Mouse (Mus musculus) embryonic facial prominence, embryonic 12.5 days (tissue): ENCODE data around the gene Gabarapl2. TPM values are rescaled to one million over a fixed set of nuclear protein-coding genes. Genes with fewer than 3 reads are reported as not detected.

Source experiments
- ATAC-seq: fragments of 200-750 bp; cut with Nextera tagmentation; 2 replicates; pipeline ENCODE4 v1.8.0; 2017; ENCODE audit not compliant: insufficient number of reproducible peaks, insufficient read depth, low FRiP score, low TSS enrichment
- H3K27ac ChIP-seq: fragments of 300-500 bp; sonication (generic); 2 replicates; pipeline ENCODE4 v1.5.1; 2016; ENCODE audit warnings: mild to moderate bottlenecking
- H3K27me3 ChIP-seq: fragments of 300-500 bp; sonication (generic); 2 replicates; pipeline ENCODE4 v1.6.1; 2016; ENCODE audit warnings: mild to moderate bottlenecking, moderate library complexity
- H3K36me3 ChIP-seq: fragments of 300-500 bp; sonication (generic); 2 replicates; pipeline ENCODE4 v1.6.1; 2016; ENCODE audit warnings: mild to moderate bottlenecking
- H3K4me1 ChIP-seq: fragments of 300-500 bp; sonication (generic); 2 replicates; pipeline ENCODE4 v1.6.1; 2016
- H3K4me2 ChIP-seq: fragments of 300-500 bp; sonication (generic); replicated peaks from 2 replicates; pipeline ENCODE4 v1.6.1; 2016; ENCODE audit warnings: mild to moderate bottlenecking, moderate library complexity
- H3K4me3 ChIP-seq: fragments of 300-500 bp; sonication (generic); 2 replicates; pipeline ENCODE4 v1.5.1; 2016; ENCODE audit warnings: mild to moderate bottlenecking
- H3K9ac ChIP-seq: fragments of 300-500 bp; sonication (generic); 2 replicates; pipeline ENCODE4 v1.6.1; 2016; ENCODE audit warnings: mild to moderate bottlenecking, moderate library complexity
- H3K9me3 ChIP-seq: fragments of 300-500 bp; sonication (generic); 2 replicates; pipeline ENCODE4 v1.6.1; 2016; ENCODE audit warnings: mild to moderate bottlenecking, moderate library complexity
- WGBS: fragments of 180-500 bp; shearing (Covaris S2); methylation state at CpG from one replicate; pipeline ENCODE4 v1.1.7; 2016; 5-methylcytosine and 5-hydroxymethylcytosine counted together
- polyA plus RNA-seq: library from polyadenylated mRNA; unstranded; fragments of >200 nt; fragmentation: Nextera tagmentation; extraction: Ambion mirVana; gene quantifications from 2 replicates; pipeline ENCODE4 v1.2.1, GENCODE M21; 2016

The Gabarapl2 gene
- polyA plus RNA-seq, 1 experiment from 2014 or later, result 175 TPM

- 92% methylated on average over 2 of the region's 2 CpGs for whole genome bisulfite sequencing
- ATAC-seq, result no peak
- peaks cover 55% of the 10 kb centered on the region for H3K36me3 ChIP-seq
- H3K27me3 ChIP-seq, result no peaks in the 10 kb centered on the region
- no peak overlapping the region for H3K27ac ChIP-seq
- H3K9ac ChIP-seq, result no peak overlapping the region
- no peak overlapping the region for H3K4me3 ChIP-seq
- H3K4me2 ChIP-seq, result no peak overlapping the region
- no peaks in the 10 kb centered on the region for H3K9me3 ChIP-seq
- H3K4me1 ChIP-seq, result no peaks in the 10 kb centered on the region
These were observed 16.7 kb downstream of the Gabarapl2 start for GRCm38 (mm10) chr8:111957231-111957630.

GRCm38 (mm10) chr8:111960591-111961321 is 20.3 kb downstream of the Gabarapl2 start:
- 71% methylated on average over 15 of the region's 15 CpGs for WGBS
- no peak for ATAC-seq

GRCm38 (mm10) chr8:111961330-111961729 is 20.8 kb downstream of the Gabarapl2 start:
- no peaks in the 10 kb centered on the region for H3K4me1 ChIP-seq
- peaks cover 24% of the 10 kb centered on the region for H3K36me3 ChIP-seq
- no peaks in the 10 kb centered on the region for H3K27me3 ChIP-seq
- H3K4me3 ChIP-seq, result no peak overlapping the region
- 71% methylated on average over 3 of the region's 3 CpGs for WGBS
- no peak for ATAC-seq
- no peaks in the 10 kb centered on the region for H3K9me3 ChIP-seq
- no peak overlapping the region for H3K27ac ChIP-seq
- H3K9ac ChIP-seq, result no peak overlapping the region
- H3K4me2 ChIP-seq, result no peak overlapping the region

More at GRCm38 (mm10) chr8:111960591-111961321, 20.3 kb downstream of the Gabarapl2 start:
- no peaks in the 10 kb centered on the region for H3K27me3 ChIP-seq
- no peak overlapping the region for H3K27ac ChIP-seq
- H3K4me3 ChIP-seq, result no peak overlapping the region
- no peak overlapping the region for H3K9ac ChIP-seq
- H3K4me2 ChIP-seq, result no peak overlapping the region
- H3K36me3 ChIP-seq, result peaks cover 29% of the 10 kb centered on the region
- no peaks in the 10 kb centered on the region for H3K4me1 ChIP-seq
- H3K9me3 ChIP-seq, result no peaks in the 10 kb centered on the region

- H3K9me3 ChIP-seq, result no peaks in the 10 kb centered on the region
- ATAC-seq, result no peak
- no peaks in the 10 kb centered on the region for H3K4me1 ChIP-seq
- no peaks in the 10 kb centered on the region for H3K27me3 ChIP-seq
- 0 out of 2 replicates have a peak, but pooled peaks cover 16% of the 10 kb centered on the region for H3K36me3 ChIP-seq
- 61% methylated on average over 1 of the region's 1 CpGs for WGBS
- H3K4me3 ChIP-seq, result no peak overlapping the region
- no peak overlapping the region for H3K9ac ChIP-seq
- H3K27ac ChIP-seq, result no peak overlapping the region
- no peak overlapping the region for H3K4me2 ChIP-seq
These were observed 22.1 kb downstream of the Gabarapl2 start for GRCm38 (mm10) chr8:111962589-111962988.

- H3K27ac ChIP-seq, result no peak overlapping the region
- no peak overlapping the region for H3K9ac ChIP-seq
- ATAC-seq, result no peak
- H3K4me1 ChIP-seq, result no peaks in the 10 kb centered on the region
- H3K4me3 ChIP-seq, result no peak overlapping the region
- 73% methylated on average over 10 of the region's 10 CpGs for WGBS
- H3K27me3 ChIP-seq, result no peaks in the 10 kb centered on the region
- no peaks in the 10 kb centered on the region for H3K9me3 ChIP-seq
- no peak overlapping the region for H3K4me2 ChIP-seq
- H3K36me3 ChIP-seq, result peaks cover 20% of the 10 kb centered on the region
These were observed 22.6 kb downstream of the Gabarapl2 start for GRCm38 (mm10) chr8:111963091-111963490.

GRCm38 (mm10) chr8:111963546-111963945 is 23.0 kb downstream of the Gabarapl2 start:
- H3K36me3 ChIP-seq, result peaks cover 20% of the 10 kb centered on the region

GRCm38 (mm10) chr8:111964351-111964750 is 23.8 kb downstream of the Gabarapl2 start:
- Histone ChIP-seq H3K4me1 (no peaks in the 10 kb centered on the region), H3K9ac (no peak overlapping the region), H3K27ac (no peak overlapping the region), H3K9me3 (no peaks in the 10 kb centered on the region), H3K4me3 (no peak overlapping the region), H3K36me3 (peaks cover 13% of the 10 kb centered on the region), H3K4me2 (no peak overlapping the region), H3K27me3 (no peaks in the 10 kb centered on the region)
- ATAC-seq, result no peak
- 53% methylated on average over 5 of the region's 5 CpGs for WGBS

More at GRCm38 (mm10) chr8:111963546-111963945, 23.0 kb downstream of the Gabarapl2 start:
- Histone ChIP-seq H3K27me3 (no peaks in the 10 kb centered on the region), H3K9ac (no peak overlapping the region), H3K4me1 (no peaks in the 10 kb centered on the region), H3K27ac (no peak overlapping the region), H3K9me3 (no peaks in the 10 kb centered on the region), H3K4me3 (no peak overlapping the region), H3K4me2 (no peak overlapping the region)
- 77% methylated on average over 4 of the region's 4 CpGs for WGBS
- ATAC-seq, result no peak

GRCm38 (mm10) chr8:111964849-111965561 is 24.5 kb downstream of the Gabarapl2 start:
- H3K9me3 ChIP-seq, result no peaks in the 10 kb centered on the region
- H3K27me3 ChIP-seq, result no peaks in the 10 kb centered on the region
- no peak overlapping the region for H3K4me2 ChIP-seq
- H3K4me3 ChIP-seq, result no peak overlapping the region
- no peak overlapping the region for H3K9ac ChIP-seq
- H3K36me3 ChIP-seq, result peaks cover 13% of the 10 kb centered on the region
- H3K27ac ChIP-seq, result no peak overlapping the region
- 72% methylated on average over 7 of the region's 7 CpGs for WGBS
- ATAC-seq, result no peak
- H3K4me1 ChIP-seq, result no peaks in the 10 kb centered on the region

- Histone ChIP-seq H3K4me2 (no peak overlapping the region), H3K9me3 (no peaks in the 10 kb centered on the region), H3K4me1 (no peaks in the 10 kb centered on the region), H3K27ac (no peak overlapping the region), H3K9ac (no peak overlapping the region), H3K36me3 (peaks cover 16% of the 10 kb centered on the region), H3K4me3 (no peak overlapping the region), H3K27me3 (no peaks in the 10 kb centered on the region)
- no peak for ATAC-seq
- WGBS, result 83% methylated on average over 5 of the region's 5 CpGs
These were observed 26.9 kb downstream of the Gabarapl2 start for GRCm38 (mm10) chr8:111967246-111967870.

- WGBS, result 86% methylated on average over 10 of the region's 10 CpGs
- H3K9ac ChIP-seq, result no peak overlapping the region
- no peak overlapping the region for H3K4me3 ChIP-seq
- no peak overlapping the region for H3K4me2 ChIP-seq
- H3K36me3 ChIP-seq, result peaks cover 21% of the 10 kb centered on the region
- H3K9me3 ChIP-seq, result no peaks in the 10 kb centered on the region
- no peaks in the 10 kb centered on the region for H3K27me3 ChIP-seq
- no peaks in the 10 kb centered on the region for H3K4me1 ChIP-seq
- no peak for ATAC-seq
- H3K27ac ChIP-seq, result no peak overlapping the region
These were observed 28.0 kb downstream of the Gabarapl2 start for GRCm38 (mm10) chr8:111968541-111968940.

- Histone ChIP-seq H3K4me3 (no peak overlapping the region), H3K4me1 (no peaks in the 10 kb centered on the region), H3K36me3 (peaks cover 25% of the 10 kb centered on the region), H3K4me2 (no peak overlapping the region), H3K9ac (no peak overlapping the region), H3K9me3 (no peaks in the 10 kb centered on the region), H3K27me3 (no peaks in the 10 kb centered on the region), H3K27ac (no peak overlapping the region)
- ATAC-seq, result no peak
- 40% methylated on average over 5 of the region's 5 CpGs for WGBS
These were observed 28.5 kb downstream of the Gabarapl2 start for GRCm38 (mm10) chr8:111968991-111969390.

- no peak overlapping the region for H3K4me3 ChIP-seq
- WGBS, result 95% methylated on average over 12 of the region's 12 CpGs
- no peak overlapping the region for H3K27ac ChIP-seq
- no peak overlapping the region for H3K4me2 ChIP-seq
- no peaks in the 10 kb centered on the region for H3K27me3 ChIP-seq
- no peaks in the 10 kb centered on the region for H3K4me1 ChIP-seq
- no peak overlapping the region for H3K9ac ChIP-seq
- no peaks in the 10 kb centered on the region for H3K9me3 ChIP-seq
- no peak for ATAC-seq
- H3K36me3 ChIP-seq, result peaks cover 47% of the 10 kb centered on the region
These were observed 33.6 kb downstream of the Gabarapl2 start for GRCm38 (mm10) chr8:111974138-111974537.
